Comparison of ENCODE assay signal across 25 mouse cellular contexts in genomic region chr10:117475086-117475945, GRCm38 (mm10).
"Had no signal": no experiment of that assay in that cellular context is flagged by ENCODE, and none has a peak within 500 bp of the region (broad histone marks: within the 10 kb centered on the region; RNA-seq: fewer than 3 reads in every experiment).

No protein-coding gene starts in this region.

- ATAC-seq: hindbrain, postnatal 0 days; intestine, embryonic 16.5 days; liver, embryonic 12.5 days had no signal

- H3K4me3 ChIP-seq: heart, embryonic 10.5 days; heart, embryonic 13.5 days; heart, embryonic 15.5 days; hindbrain, embryonic 13.5 days; hindbrain, embryonic 15.5 days; kidney, embryonic 15.5 days; limb, embryonic 13.5 days; limb, embryonic 15.5 days; liver, embryonic 12.5 days had no signal

- H3K9ac ChIP-seq: heart, embryonic 13.5 days; heart, embryonic 15.5 days; hindbrain, embryonic 13.5 days; hindbrain, embryonic 15.5 days; kidney, embryonic 15.5 days; limb, embryonic 13.5 days; limb, embryonic 15.5 days; liver, embryonic 12.5 days had no signal

- H3K36me3 ChIP-seq: heart, embryonic 10.5 days; heart, embryonic 13.5 days; heart, embryonic 15.5 days; hindbrain, embryonic 13.5 days; hindbrain, embryonic 15.5 days; kidney, embryonic 15.5 days; limb, embryonic 13.5 days; limb, embryonic 15.5 days; liver, embryonic 12.5 days had no signal

- H3K4me1 ChIP-seq: hindbrain, embryonic 15.5 days had no signal

- DNase-seq: gastrocnemius, postnatal 14 days; gastrocnemius, postnatal 36 days; heart, adult 18-20 months; heart, postnatal 14 days; heart, postnatal 36 days; kidney, adult 11 months; kidney, adult 2 months; kidney, adult 9 months; kidney, postnatal 14 days; kidney, postnatal 36 days; layer of hippocampus, adult 9-11 months; layer of hippocampus, postnatal 36 days; left cerebral cortex, postnatal 4 days had no signal

- H3K9me3 ChIP-seq: heart, embryonic 10.5 days; heart, embryonic 15.5 days; hindbrain, embryonic 13.5 days; hindbrain, embryonic 15.5 days; kidney, embryonic 15.5 days had no signal

- H3K27me3 ChIP-seq: heart, embryonic 13.5 days; heart, embryonic 15.5 days; hindbrain, embryonic 13.5 days; hindbrain, embryonic 15.5 days; kidney, embryonic 15.5 days; limb, embryonic 13.5 days; limb, embryonic 15.5 days; liver, embryonic 12.5 days had no signal

- H3K4me2 ChIP-seq: heart, embryonic 13.5 days; heart, embryonic 15.5 days; hindbrain, embryonic 13.5 days; hindbrain, embryonic 15.5 days; kidney, embryonic 15.5 days; limb, embryonic 13.5 days; limb, embryonic 15.5 days; liver, embryonic 12.5 days had no signal

- H3K27ac ChIP-seq: heart, embryonic 10.5 days; heart, embryonic 13.5 days; heart, embryonic 15.5 days; hindbrain, embryonic 13.5 days; hindbrain, embryonic 15.5 days; hindbrain, postnatal 0 days; kidney, embryonic 15.5 days; kidney, postnatal 0 days; limb, embryonic 13.5 days; limb, embryonic 15.5 days; liver, embryonic 12.5 days had no signal
